Mouse (Mus musculus) CH12.LX (cell line): ENCODE data around the gene Dppa3. TPM values are rescaled to one million over a fixed set of nuclear protein-coding genes. Genes with fewer than 3 reads are reported as not detected.

ENCODE experiments used
- DNase-seq: peaks from one replicate; pipeline ENCODE4 v3.0.0-alpha.2; 2013; ENCODE audit errors: extremely low read depth
- H3K27ac ChIP-seq: 2 replicates; pipeline ENCODE4 v1.5.1; 2012; ENCODE audit warnings: low read depth, mild to moderate bottlenecking, control low read depth, moderate library complexity; ENCODE audit not compliant: insufficient read depth
- H3K27me3 ChIP-seq: replicated peaks from 2 replicates; pipeline ENCODE3; 2012; ENCODE audit warnings: inconsistent platforms
- H3K36me3 ChIP-seq, 2 experiments: replicated peaks in 1 of 2; 2 replicates each; pipeline versions ENCODE3 to v1.6.1; 2012; ENCODE audit warnings: inconsistent platforms in 1 of 2, low read length in 1 of 2, mild to moderate bottlenecking in 1 of 2, mixed read lengths in 1 of 2, moderate library complexity in 1 of 2; ENCODE audit not compliant: control insufficient read depth in 1 of 2, insufficient read depth in 1 of 2
- H3K4me1 ChIP-seq, 2 experiments: 2 replicates each; pipeline ENCODE4 v1.6.1; 2012; ENCODE audit warnings: inconsistent platforms in 1 of 2, moderate library complexity in 1 of 2; ENCODE audit not compliant: insufficient read depth in 2 of 2, control insufficient read depth in 1 of 2
- H3K4me2 ChIP-seq: 2 replicates; pipeline ENCODE4 v1.6.1; 2012; ENCODE audit warnings: low read depth, mild to moderate bottlenecking, control low read depth; ENCODE audit not compliant: poor library complexity, insufficient read depth, severe bottlenecking
- H3K4me3 ChIP-seq, 3 experiments: fragments of 150-350 bp in 1 of 3; sonication (generic) in 1 of 3; replicated peaks in 1 of 3; 2 replicates each; pipeline versions ENCODE3 to v1.5.1; 2011 to 2012; ENCODE audit warnings: low read depth in 2 of 3, low read length in 2 of 3, mild to moderate bottlenecking in 2 of 3, moderate library complexity in 2 of 3, control low read depth in 1 of 3, improper control_type of control experiment in 1 of 3, inconsistent platforms in 1 of 3, mixed read lengths in 1 of 3; ENCODE audit not compliant: poor library complexity in 1 of 3
- H3K79me2 ChIP-seq: replicated peaks from 2 replicates; pipeline ENCODE4 v1.6.1; 2012; ENCODE audit warnings: mild to moderate bottlenecking, moderate library complexity; ENCODE audit not compliant: control insufficient read depth, poor library complexity, insufficient read depth, severe bottlenecking; ENCODE audit errors: extremely low read depth
- H3K9ac ChIP-seq: 2 replicates; pipeline ENCODE4 v1.6.1; 2012; ENCODE audit warnings: low read depth, mild to moderate bottlenecking, control low read depth, moderate library complexity; ENCODE audit not compliant: insufficient read depth
- H3K9me3 ChIP-seq: replicated peaks from 2 replicates; pipeline ENCODE3; 2012; ENCODE audit warnings: low read length, inconsistent platforms, mixed read lengths
- CHD1 ChIP-seq: IDR thresholded peaks from 2 replicates; pipeline ENCODE4 v1.6.1; 2012; ENCODE audit warnings: low read depth, low read length, improper control_type of control experiment, inconsistent platforms
- CTCF ChIP-seq, 2 experiments: IDR thresholded peaks in 1 of 2; conservative IDR thresholded peaks in 1 of 2; 2 replicates each; pipeline ENCODE4 v1.5.1; 2011 to 2012; ENCODE audit warnings: low read depth in 2 of 2, low read length in 2 of 2, improper control_type of control experiment in 1 of 2, inconsistent platforms in 1 of 2, mild to moderate bottlenecking in 1 of 2, moderate library complexity in 1 of 2
- E2F4 ChIP-seq: IDR thresholded peaks from 2 replicates; pipeline ENCODE4 v1.6.1; 2011; ENCODE audit warnings: low read depth, low read length, improper control_type of control experiment; ENCODE audit not compliant: insufficient replicate concordance
- ELF1 ChIP-seq: IDR thresholded peaks from 2 replicates; pipeline ENCODE4 v1.6.1; 2014; ENCODE audit warnings: low read depth, mild to moderate bottlenecking, inconsistent platforms, low read length, improper control_type of control experiment
- EP300 ChIP-seq: IDR thresholded peaks from 2 replicates; pipeline ENCODE4 v1.6.1; 2011; ENCODE audit warnings: low read length, improper control_type of control experiment
- GABPA ChIP-seq: IDR thresholded peaks from 2 replicates; pipeline ENCODE4 v1.6.1; 2012; ENCODE audit warnings: low read depth, low read length, improper control_type of control experiment, inconsistent platforms; ENCODE audit not compliant: insufficient replicate concordance
- HCFC1 ChIP-seq: IDR thresholded peaks from 2 replicates; pipeline ENCODE4 v1.6.1; 2012; ENCODE audit warnings: low read depth, mild to moderate bottlenecking, inconsistent platforms, low read length, improper control_type of control experiment
- IRF4 ChIP-seq: IDR thresholded peaks from 2 replicates; pipeline ENCODE4 v1.6.1; 2014; ENCODE audit warnings: low read depth, mild to moderate bottlenecking, inconsistent platforms, low read length, improper control_type of control experiment
- JUN ChIP-seq: IDR thresholded peaks from 2 replicates; pipeline ENCODE4 v1.6.1; 2011; ENCODE audit warnings: low read depth, mild to moderate bottlenecking, low read length, improper control_type of control experiment, moderate library complexity; ENCODE audit not compliant: insufficient read depth
- MAFK ChIP-seq: IDR thresholded peaks from 2 replicates; pipeline ENCODE4 v1.6.1; 2011; ENCODE audit warnings: low read length, improper control_type of control experiment; ENCODE audit not compliant: insufficient replicate concordance
- MAX ChIP-seq: IDR thresholded peaks from 2 replicates; pipeline ENCODE4 v1.6.1; 2011; ENCODE audit warnings: low read length, improper control_type of control experiment
- MEF2A ChIP-seq: IDR thresholded peaks from 2 replicates; pipeline ENCODE4 v1.6.1; 2014; ENCODE audit warnings: low read depth, mild to moderate bottlenecking, inconsistent platforms, low read length, improper control_type of control experiment, borderline replicate concordance
- MXI1 ChIP-seq: IDR thresholded peaks from 2 replicates; pipeline ENCODE4 v1.6.1; 2011; ENCODE audit warnings: mild to moderate bottlenecking, low read depth, low read length, improper control_type of control experiment
- MYC ChIP-seq: IDR thresholded peaks from 2 replicates; pipeline ENCODE4 v1.6.1; 2011; ENCODE audit warnings: low read depth, mild to moderate bottlenecking, improper control_type of control experiment, low read length
- NELFE ChIP-seq: IDR thresholded peaks from 2 replicates; pipeline ENCODE4 v1.6.1; 2011; ENCODE audit warnings: low read depth, low read length, improper control_type of control experiment
- NRF1 ChIP-seq: IDR thresholded peaks from 2 replicates; pipeline ENCODE4 v1.6.1; 2014; ENCODE audit warnings: low read depth, mild to moderate bottlenecking, inconsistent platforms, low read length, improper control_type of control experiment, moderate library complexity
- PAX5 ChIP-seq: IDR thresholded peaks from 2 replicates; pipeline ENCODE4 v1.6.1; 2012; ENCODE audit warnings: low read length, inconsistent platforms, mixed read lengths
- POLR2AphosphoS2 ChIP-seq: IDR thresholded peaks from 2 replicates; pipeline ENCODE4 v1.6.1; 2011; ENCODE audit warnings: low read depth, low read length, improper control_type of control experiment
- RAD21 ChIP-seq: IDR thresholded peaks from 2 replicates; pipeline ENCODE4 v1.6.1; 2011; ENCODE audit warnings: low read depth, mild to moderate bottlenecking, low read length, improper control_type of control experiment, moderate library complexity
- RCOR1 ChIP-seq: conservative IDR thresholded peaks from 2 replicates; pipeline ENCODE4 v1.6.1; 2012; ENCODE audit warnings: low read depth, mild to moderate bottlenecking, inconsistent platforms, low read length, improper control_type of control experiment
- SIN3A ChIP-seq: IDR thresholded peaks from 2 replicates; pipeline ENCODE4 v1.6.1; 2012; ENCODE audit warnings: low read length, improper control_type of control experiment, inconsistent platforms
- TBP ChIP-seq: conservative IDR thresholded peaks from 2 replicates; pipeline ENCODE4 v1.6.1; 2011; ENCODE audit warnings: low read depth, low read length, improper control_type of control experiment
- TCF12 ChIP-seq: IDR thresholded peaks from 2 replicates; pipeline ENCODE4 v1.6.1; 2014; ENCODE audit warnings: low read depth, mild to moderate bottlenecking, inconsistent platforms, low read length, improper control_type of control experiment
- USF1 ChIP-seq: IDR thresholded peaks from 2 replicates; pipeline ENCODE4 v1.6.1; 2014; ENCODE audit warnings: low read depth, mild to moderate bottlenecking, inconsistent platforms, low read length, improper control_type of control experiment
- ZC3H11A ChIP-seq: IDR thresholded peaks from 2 replicates; pipeline ENCODE4 v1.6.1; 2012; ENCODE audit warnings: low read depth, mild to moderate bottlenecking, inconsistent platforms, low read length, improper control_type of control experiment
- ZKSCAN1 ChIP-seq: IDR thresholded peaks from 2 replicates; pipeline ENCODE4 v1.6.1; 2012; ENCODE audit warnings: low read depth, inconsistent platforms, low read length, improper control_type of control experiment, borderline replicate concordance
- ZNF384 ChIP-seq: IDR thresholded peaks from 2 replicates; pipeline ENCODE4 v1.6.1; 2012; ENCODE audit warnings: low read depth, low read length, improper control_type of control experiment, inconsistent platforms
- dilution Hi-C: fragments of 300-500 bp; cut with MboI; formaldehyde crosslinking; loops from 2 replicates; pipeline ENCODE4 v1.14.3; 2020; ENCODE audit warnings: low sequenced_read_pairs; ENCODE audit not compliant: extremely low pct_unique_long_range_greater_than_20kb, extremely low pct_ligation_motif_present
- in situ Hi-C: fragments of 300-500 bp; cut with MboI; formaldehyde crosslinking; loops from 3 replicates; pipeline ENCODE4 v1.14.3; 2019; ENCODE audit warnings: low sequenced_read_pairs, low pct_ligation_motif_present, low pct_unique_long_range_greater_than_20kb, mixed read lengths
- polyA plus RNA-seq: library from polyadenylated mRNA; unstranded; fragments of >175 nt; gene quantifications from 2 replicates; pipeline ENCODE4 v1.2.1, GENCODE M21; 2012; ENCODE audit warnings: low read depth; ENCODE audit not compliant: insufficient read length
- total RNA-seq, 2 experiments: library from RNA; depleted of rRNA; stranded (reverse); fragments of 300-350 nt in 1 of 2; fragments of >200 nt in 1 of 2; gene quantifications; 2 replicates each; pipeline ENCODE4 v1.2.3; 2012 to 2014

Gene Dppa3
- total and polyA plus RNA-seq, 3 experiments: not detected

DNA sequence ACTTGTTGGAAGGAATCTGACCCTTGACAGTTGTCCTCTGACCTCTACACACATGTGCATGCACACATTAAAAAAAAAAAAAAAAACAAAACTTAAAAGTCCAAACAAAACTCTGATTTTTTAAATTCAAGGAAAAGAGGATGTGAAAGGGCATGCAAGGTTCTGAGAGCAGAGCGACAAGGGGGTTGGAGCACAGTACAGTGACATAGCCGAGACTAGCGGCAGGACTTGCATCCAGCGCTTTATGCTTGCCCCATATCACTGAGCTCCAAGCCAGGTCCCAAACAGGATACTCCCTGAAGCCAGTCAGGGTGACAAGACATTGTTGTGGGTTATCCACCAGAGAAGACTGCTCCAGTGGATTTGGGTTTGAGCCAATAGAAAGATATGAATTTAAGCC lies 28.2 kb upstream of the Dppa3 start:
- in situ Hi-C loops: no loop called here
- Histone ChIP-seq H3K27me3 (no peaks in the 10 kb centered on the region), H3K27ac (peak overlapping the region; percentile 81), H3K36me3 (peaks cover 38 to 56% of the 10 kb centered on the region in 2 experiments), H3K9me3 (no peaks in the 10 kb centered on the region), H3K79me2 (peaks cover 52% of the 10 kb centered on the region), H3K4me1 (peaks cover 0 to 38% of the 10 kb centered on the region in 2 experiments; a peak in 3 of 4 replicates), H3K4me3 (peak overlapping the region; percentile 36 to 66 (median 46)), H3K4me2 (peak overlapping the region; percentile 98), H3K9ac (peak overlapping the region; percentile 6; the same call in 1 of the 2 replicates)
- DNase-seq: peak; percentile 51
- TF ChIP-seq MAFK: no peak
- no peak for TF ChIP-seq ZKSCAN1
- TF ChIP-seq POLR2AphosphoS2: no peak
- TF ChIP-seq ZNF384: peak; percentile 78
- TF ChIP-seq RCOR1: 0 out of 2 replicates have a peak, but pooled peaks have one; percentile 47
- TF ChIP-seq IRF4: peak; percentile 94
- no peak; the same call in 1 of the 2 replicates for TF ChIP-seq MAX
- 0 out of 2 replicates have a peak, but pooled peaks have one; percentile 13 for TF ChIP-seq TCF12
- TF ChIP-seq MEF2A: no peak
- peak; percentile 78 for TF ChIP-seq SIN3A
- TF ChIP-seq RAD21: no peak
- peak; percentile 60; the same call in 1 of the 2 replicates for TF ChIP-seq CHD1
- TF ChIP-seq NELFE: no peak
- no peak for TF ChIP-seq PAX5
- no peak for TF ChIP-seq TBP
- TF ChIP-seq EP300: peak; percentile 75
- TF ChIP-seq E2F4: no peak
- TF ChIP-seq JUN: no peak
- dilution Hi-C loops: no loop called here

- dilution Hi-C loops: no loop called here
- Histone ChIP-seq H3K9ac (peak overlapping the region; percentile 75), H3K4me2 (peak overlapping the region; percentile 98), H3K4me1 (peaks cover 0 to 38% of the 10 kb centered on the region in 2 experiments; a peak in 3 of 4 replicates), H3K36me3 (peaks cover 36 to 51% of the 10 kb centered on the region in 2 experiments), H3K27ac (peak overlapping the region; percentile 81), H3K79me2 (peaks cover 52% of the 10 kb centered on the region), H3K27me3 (no peaks in the 10 kb centered on the region), H3K4me3 (peak overlapping the region; percentile 36 to 66 (median 46)), H3K9me3 (no peaks in the 10 kb centered on the region)
- DNase-seq: peak; percentile 40
- in situ Hi-C loops: no loop called here
- 0 out of 2 replicates have a peak, but pooled peaks have one; percentile 27 for TF ChIP-seq TBP
- TF ChIP-seq GABPA: no peak
- TF ChIP-seq USF1: no peak
- TF ChIP-seq TCF12: 0 out of 2 replicates have a peak, but pooled peaks have one; percentile 7
- TF ChIP-seq IRF4: no peak
- TF ChIP-seq MXI1: 0 out of 2 replicates have a peak, but pooled peaks have one; percentile 3
- TF ChIP-seq ELF1: no peak
- TF ChIP-seq NRF1: no peak
- TF ChIP-seq CHD1: no peak; the same call in 1 of the 2 replicates
- TF ChIP-seq HCFC1: no peak
- no peak for TF ChIP-seq MEF2A
- no peak for TF ChIP-seq CTCF (conservative IDR thresholded peaks at IDR 0.05 in 1 of 2, IDR thresholded peaks at IDR 0.05 in 1 of 2; ENCODE audit: low read depth in 2 of 2, low read length in 2 of 2)
- TF ChIP-seq ZKSCAN1: no peak
- 0 out of 2 replicates have a peak, but pooled peaks have one; percentile 56 for TF ChIP-seq MYC
- TF ChIP-seq ZC3H11A: no peak
Measured at GRCm38 (mm10) chr6:122598436-122598835, 27.8 kb upstream of the Dppa3 start.
